Mouse (Mus musculus): Measurements from ENCODE around the gene Crebbp.
"Not testable (repeated sequence)": the region's sequence is repeated elsewhere in the genome, so short reads cannot be mapped to it uniquely, and the experiment has no call there.

Gene Crebbp

DNA sequence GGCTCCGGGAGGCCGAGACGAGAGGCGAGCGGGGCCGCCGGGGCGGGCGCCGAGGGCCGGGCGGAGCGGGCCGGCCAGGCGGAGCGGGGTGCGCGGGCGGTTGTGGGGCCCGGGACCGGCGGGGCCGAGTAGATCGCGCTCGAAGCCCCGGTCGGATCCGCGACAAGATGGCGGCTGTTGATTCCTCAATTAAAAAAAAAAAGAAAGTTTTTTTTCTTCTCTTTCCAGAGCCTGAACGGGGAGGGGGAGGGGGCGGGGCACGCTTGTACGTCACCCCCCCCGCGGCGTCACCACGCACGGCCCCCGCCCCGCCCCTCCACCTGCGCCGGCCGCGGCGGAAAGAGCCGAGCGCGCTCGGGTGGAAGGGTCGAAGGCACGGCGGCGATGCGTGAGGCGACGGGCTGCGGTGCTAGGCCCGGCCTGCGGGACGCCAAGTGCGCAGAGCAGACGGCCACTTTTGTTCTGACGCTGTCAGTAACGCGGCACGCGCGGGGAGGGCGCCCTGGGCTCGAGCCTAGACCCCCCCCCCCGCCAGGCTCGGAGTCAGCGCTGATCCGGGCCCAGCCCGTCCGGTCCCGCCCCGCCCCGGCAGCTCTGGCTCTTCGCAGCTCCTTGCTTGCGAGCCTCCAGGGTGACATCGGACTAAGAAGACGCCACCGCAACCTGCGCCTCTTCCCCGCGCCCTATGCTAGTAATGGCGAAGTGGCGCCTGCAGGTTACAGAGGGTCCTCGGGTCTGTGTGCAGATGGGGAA lies at the start of gene Crebbp:
Gene Crebbp (minus strand): TSS at position 199 of the 753 bp plus-strand sequence.
- peak; percentile 82 for DNase-seq (ENCODE audit: low spot score)

GRCm38 (mm10) chr16:4263486-4263885 lies 49.7 kb upstream of the Crebbp start:
- DNase-seq (ENCODE audit: low spot score): no peak

GRCm38 (mm10) chr16:4257546-4257945 lies 43.7 kb upstream of the Crebbp start:
- DNase-seq (ENCODE audit: low spot score): no peak

DNA sequence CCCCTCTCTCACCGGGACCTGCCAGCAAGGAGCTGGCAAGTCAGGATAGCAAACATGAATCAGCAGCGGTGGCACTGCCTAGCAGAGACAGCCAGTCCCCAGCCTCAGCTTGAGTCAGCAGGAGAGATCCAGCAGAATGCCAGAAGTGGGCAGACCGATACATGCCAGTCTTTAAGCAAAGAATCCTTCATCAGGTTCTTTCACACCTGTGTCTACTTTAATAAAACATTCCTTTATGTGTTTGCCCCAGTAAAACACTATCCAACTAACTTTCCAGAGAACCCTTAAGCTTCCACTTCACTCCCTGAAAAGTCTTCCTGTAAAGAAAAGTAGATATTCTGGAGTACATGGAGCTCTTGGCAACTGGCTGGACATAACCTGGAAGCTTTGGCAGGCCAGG lies 35.0 kb upstream of the Crebbp start:
- DNase-seq (ENCODE audit: low spot score): peak; percentile 36

DNA sequence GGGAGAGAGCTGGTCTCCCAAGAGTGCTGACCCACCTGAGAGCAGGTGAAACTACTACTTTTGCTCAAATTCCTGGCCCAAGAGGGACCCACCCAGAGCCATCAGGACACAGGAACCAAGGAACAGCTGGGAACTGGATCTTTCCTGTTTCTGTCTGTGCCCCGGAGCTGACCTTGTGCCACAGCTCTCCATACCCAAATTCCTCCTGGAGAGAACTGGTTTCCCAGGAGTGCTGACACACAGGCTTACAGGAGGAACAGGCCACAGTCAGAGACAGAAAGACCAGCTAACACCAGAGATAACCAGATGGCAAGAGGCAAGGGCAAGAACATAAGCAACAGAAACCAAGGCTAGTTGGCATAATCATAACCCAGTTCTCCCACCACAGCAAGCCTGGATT lies 31.4 kb upstream of the Crebbp start:
- DNase-seq (ENCODE audit: low spot score): not testable (repeated sequence)

- no peak for DNase-seq (ENCODE audit: low spot score)
These were observed 22.3 kb upstream of the Crebbp start for GRCm38 (mm10) chr16:4236131-4236530.

DNA sequence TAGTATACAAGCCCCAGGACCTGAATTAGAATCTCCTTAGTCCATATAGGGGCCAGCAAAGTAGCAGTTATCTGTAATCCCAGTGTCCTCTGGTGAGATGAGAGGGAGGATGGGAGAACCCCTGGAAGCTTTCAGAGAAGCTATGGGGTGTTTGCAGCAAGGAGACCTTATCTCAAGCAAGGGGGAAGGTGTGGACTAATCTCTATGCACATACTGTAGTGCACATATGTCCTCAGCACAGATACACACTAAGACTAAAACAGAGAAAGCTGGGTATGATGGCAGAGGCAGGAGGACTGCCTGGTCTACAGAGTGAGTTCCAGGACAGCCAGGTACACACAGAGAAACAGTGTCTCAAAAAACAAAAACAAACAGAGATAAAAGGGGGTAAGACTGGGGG lies 21.8 kb upstream of the Crebbp start:
- DNase-seq (ENCODE audit: low spot score): no peak

- DNase-seq (ENCODE audit: low spot score): no peak
These were observed 12.0 kb upstream of the Crebbp start for GRCm38 (mm10) chr16:4225841-4226240.

DNA sequence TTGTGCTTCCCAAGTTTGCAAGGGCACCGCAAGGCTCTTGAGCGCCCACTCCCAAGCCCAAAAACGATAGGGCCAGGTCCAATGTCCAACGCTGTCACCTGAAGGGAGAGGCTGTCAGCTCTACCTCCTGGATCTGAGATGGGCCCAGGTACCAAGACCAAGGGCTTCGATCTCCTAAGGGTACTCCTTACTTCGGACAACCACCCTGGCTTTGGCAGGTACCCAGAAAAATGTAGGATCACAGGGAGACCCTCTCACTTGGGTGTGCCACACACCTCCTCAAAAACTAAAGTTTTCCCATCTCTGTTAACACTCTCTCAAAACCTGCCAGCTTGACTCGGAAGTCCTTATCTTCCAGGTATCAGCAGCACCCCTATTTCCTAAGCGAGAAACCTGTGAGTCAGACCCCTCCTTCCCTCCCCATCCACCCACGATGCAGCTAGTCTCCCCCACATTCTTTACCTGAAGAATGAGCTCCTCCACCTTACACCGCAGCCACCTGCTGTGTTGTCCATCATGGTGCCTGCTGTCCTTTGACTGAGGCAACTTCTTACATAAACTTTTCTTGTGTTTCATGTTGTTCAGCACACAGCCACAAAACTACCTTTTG lies 939 bp upstream of the Crebbp start:
- no peak for DNase-seq (ENCODE audit: low spot score)

- DNase-seq (ENCODE audit: low spot score): peak; percentile 62
These were observed 616 bp downstream of the Crebbp start for GRCm38 (mm10) chr16:4212963-4213798.

- DNase-seq (ENCODE audit: low spot score): no peak
These were observed 1.4 kb downstream of the Crebbp start for GRCm38 (mm10) chr16:4212167-4212962.

DNA sequence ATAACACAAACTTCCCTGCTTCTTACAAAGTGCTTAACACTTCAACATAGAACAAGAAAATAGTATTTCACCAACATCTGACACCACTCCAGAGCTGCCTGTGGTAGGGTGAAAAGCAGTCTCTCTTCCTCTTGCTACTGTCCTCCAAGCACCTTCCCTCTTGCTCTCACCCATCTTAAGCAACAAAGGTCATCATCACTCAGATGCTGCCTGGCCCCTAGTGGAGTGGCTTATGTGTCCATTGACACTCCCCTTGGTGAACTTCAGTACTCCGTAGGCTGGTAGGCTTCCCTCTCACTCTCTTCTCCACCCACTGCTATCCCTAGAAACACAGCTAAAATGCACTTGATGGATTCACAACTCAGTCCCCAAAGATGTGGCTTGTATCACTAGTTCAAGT lies 3.5 kb downstream of the Crebbp start:
- DNase-seq (ENCODE audit: low spot score): no peak

DNA sequence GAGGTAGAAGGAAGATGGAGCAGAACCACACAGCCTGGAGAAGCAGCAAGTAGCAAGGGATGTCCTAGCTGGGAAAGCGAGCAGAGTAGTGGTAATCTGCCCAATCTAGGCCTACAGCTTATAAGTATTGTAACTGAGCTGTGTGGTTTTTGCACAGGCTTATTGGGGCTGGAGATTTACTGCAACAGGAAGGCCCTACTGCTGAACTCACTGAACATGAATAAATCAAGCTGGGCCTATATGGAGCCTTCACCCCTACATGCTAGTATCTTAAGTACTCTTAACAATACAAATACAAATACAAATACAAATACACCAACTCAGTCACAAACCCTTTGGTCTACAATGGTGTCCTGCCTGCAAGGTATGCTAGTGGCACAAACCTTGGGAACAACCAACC lies 10.2 kb downstream of the Crebbp start:
- DNase-seq (ENCODE audit: low spot score): no peak

DNA sequence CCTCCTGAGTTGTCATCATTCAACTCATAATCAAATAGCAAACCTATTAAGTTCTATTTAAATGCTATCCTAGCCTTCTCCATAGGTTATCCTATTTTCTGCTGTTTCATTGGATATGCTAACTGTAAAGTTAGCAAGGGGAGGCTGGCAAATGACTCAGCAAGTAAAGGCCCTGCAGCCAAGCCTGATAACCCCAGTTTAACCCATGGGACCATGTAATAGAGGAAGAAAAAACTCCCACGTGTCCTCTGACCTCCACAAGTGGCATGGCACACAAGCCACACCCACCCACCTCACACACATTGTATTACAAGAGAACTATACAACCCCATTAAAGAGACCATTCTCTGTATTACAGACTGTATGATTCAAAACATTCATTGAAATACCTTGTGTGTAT lies 13.8 kb downstream of the Crebbp start:
- DNase-seq (ENCODE audit: low spot score): peak; percentile 12

DNA sequence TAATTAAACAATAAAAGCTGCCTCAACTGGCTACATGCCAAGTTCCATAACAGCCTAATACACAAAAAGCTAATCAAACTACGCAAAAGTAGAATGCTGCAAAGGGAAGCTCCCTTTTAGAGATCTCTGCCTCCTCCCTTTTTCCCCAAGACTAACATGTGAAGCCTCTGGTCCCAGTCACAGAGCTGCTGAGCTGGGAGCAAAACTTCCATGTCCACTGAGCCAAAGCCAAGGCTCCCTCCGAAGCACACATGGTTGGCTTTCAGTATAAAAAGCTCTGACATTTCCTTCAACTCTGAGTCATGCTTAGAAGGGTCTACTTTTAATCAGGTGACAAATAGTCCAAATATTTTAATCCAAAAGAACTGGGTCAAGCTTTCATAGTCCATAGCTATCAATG lies 14.2 kb downstream of the Crebbp start:
- DNase-seq (ENCODE audit: low spot score): no peak

DNA sequence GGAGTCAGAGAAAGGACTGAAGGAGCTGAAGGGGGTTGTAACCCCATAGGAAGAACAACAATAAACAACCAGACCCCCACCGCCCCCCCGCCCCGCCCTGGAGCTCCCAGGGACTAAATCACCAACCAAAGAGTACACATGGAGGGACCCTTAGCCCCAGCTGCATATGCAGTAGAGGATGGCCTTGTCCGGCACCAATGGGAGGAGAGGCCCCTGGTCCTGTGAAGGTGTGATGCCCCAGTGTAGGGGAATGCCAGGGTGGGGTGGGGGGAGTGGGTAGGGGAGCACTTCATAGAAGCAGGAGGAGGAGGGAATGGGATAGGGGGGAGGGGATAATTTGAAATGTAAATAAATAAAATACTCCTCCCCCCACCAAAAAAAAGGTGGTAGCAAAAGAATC lies 15.8 kb downstream of the Crebbp start:
- no peak for DNase-seq (ENCODE audit: low spot score)

- no peak for DNase-seq (ENCODE audit: low spot score)
These were observed 23.6 kb downstream of the Crebbp start for GRCm38 (mm10) chr16:4190166-4190565.

GRCm38 (mm10) chr16:4175134-4175533 lies 38.7 kb downstream of the Crebbp start:
- DNase-seq (ENCODE audit: low spot score): no peak

DNA sequence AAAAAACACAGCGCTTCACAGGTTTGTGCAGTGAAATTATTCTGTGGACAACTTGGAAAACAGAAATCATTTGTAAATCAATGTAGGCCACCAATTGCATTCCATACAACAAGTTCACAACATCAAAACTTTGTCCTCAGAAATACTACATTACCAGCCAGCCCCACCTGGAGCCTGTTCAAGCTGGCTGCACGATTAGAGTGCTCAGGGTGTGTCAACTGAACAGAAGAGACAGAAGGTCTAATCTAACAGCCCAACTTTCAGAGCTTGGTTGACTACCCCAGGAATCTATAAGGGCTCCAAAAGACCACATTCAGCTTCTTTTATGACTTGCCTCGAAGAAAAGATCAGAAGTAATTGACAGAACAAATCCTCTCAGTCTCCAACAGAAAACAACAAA lies 44.3 kb downstream of the Crebbp start:
- no peak for DNase-seq (ENCODE audit: low spot score)

- DNase-seq (ENCODE audit: low spot score): no peak
These were observed 45.3 kb downstream of the Crebbp start for GRCm38 (mm10) chr16:4168476-4168875.

DNA sequence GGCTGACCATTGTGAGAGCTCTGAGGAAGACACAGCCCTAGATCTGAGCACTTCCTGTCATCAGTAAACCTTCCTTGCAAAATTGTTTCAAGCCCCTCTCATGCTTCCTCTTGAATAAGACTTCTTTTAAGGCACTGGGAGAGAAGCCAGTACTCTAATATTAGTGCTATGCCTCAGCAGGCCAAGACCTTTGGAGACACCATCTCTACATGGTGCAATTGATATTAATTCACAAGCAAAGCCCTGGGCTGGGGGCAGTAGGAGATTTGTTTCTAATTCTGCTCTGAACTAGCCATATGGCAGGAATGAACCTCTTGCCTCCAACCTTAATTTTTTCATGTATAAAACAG lies 52.9 kb downstream of the Crebbp start:
- no peak for DNase-seq (ENCODE audit: low spot score)

DNA sequence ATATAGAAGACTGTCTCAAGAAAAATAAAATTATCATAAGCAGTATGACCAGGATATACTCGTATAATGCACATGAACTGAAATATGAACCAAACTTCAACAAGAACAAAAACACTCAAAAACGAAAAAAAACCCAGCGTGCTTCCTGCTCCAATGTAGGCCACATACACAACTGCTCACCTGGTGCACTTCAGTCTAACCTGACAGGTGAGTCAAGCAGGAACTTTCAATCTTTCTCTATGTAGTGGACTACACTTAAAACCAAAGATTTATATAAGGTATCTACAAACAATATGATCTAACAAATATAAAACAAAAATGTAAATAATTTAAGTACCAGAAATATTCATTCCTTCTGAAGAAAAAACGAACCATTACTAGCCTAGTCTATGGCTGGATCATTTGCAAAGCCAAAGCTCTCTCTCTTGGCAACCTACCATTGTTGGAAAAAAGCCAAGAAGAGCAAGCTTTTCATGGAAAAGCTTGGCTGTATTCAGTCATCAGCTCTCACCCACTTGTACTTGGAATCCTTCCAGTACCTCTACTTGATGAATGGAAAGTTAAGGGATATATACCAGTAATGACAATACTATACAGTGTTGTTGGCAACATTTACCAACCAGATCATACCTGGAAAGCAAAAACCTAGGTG lies 53.4 kb downstream of the Crebbp start:
- DNase-seq (ENCODE audit: low spot score): peak; percentile 74
